Mouse (Mus musculus) hindbrain, embryonic 11.5 days (tissue): ENCODE data around the gene Gcgr. TPM values are rescaled to one million over a fixed set of nuclear protein-coding genes. Genes with fewer than 3 reads are reported as not detected.

Experiments used
- ATAC-seq: fragments of 200-750 bp; cut with Nextera tagmentation; 2 replicates; pipeline ENCODE4 v1.8.0; 2017; ENCODE audit warnings: mild to moderate bottlenecking, moderate TSS enrichment, moderate library complexity; ENCODE audit not compliant: low FRiP score
- DNase-seq: peaks from one replicate; pipeline ENCODE4 v3.0.0-alpha.2; 2015; ENCODE audit warnings: low spot score
- H3K27ac ChIP-seq: fragments of 300-500 bp; sonication (generic); 2 replicates; pipeline ENCODE4 v1.5.1; 2014; ENCODE audit warnings: mild to moderate bottlenecking, low read depth, low read length
- H3K27me3 ChIP-seq: fragments of 300-500 bp; sonication (generic); 2 replicates; pipeline ENCODE4 v1.6.1; 2014; ENCODE audit warnings: mild to moderate bottlenecking, low read length, moderate library complexity, mixed read lengths; ENCODE audit not compliant: control insufficient read depth, insufficient read depth
- H3K36me3 ChIP-seq: fragments of 300-500 bp; sonication (generic); 2 replicates; pipeline ENCODE4 v1.6.1; 2014; ENCODE audit warnings: mild to moderate bottlenecking, low read length, moderate library complexity, mixed read lengths; ENCODE audit not compliant: control insufficient read depth, insufficient read depth
- H3K4me1 ChIP-seq: fragments of 300-500 bp; sonication (generic); replicated peaks from 2 replicates; pipeline ENCODE4 v1.6.1; 2014; ENCODE audit warnings: low read length, mixed read lengths; ENCODE audit not compliant: control insufficient read depth, insufficient read depth
- H3K4me2 ChIP-seq: fragments of 300-500 bp; sonication (generic); replicated peaks from 2 replicates; pipeline ENCODE4 v1.6.1; 2014; ENCODE audit warnings: mild to moderate bottlenecking, low read depth, low read length
- H3K4me3 ChIP-seq: fragments of 300-500 bp; sonication (generic); 2 replicates; pipeline ENCODE4 v1.5.1; 2014; ENCODE audit warnings: low read depth, low read length
- H3K9ac ChIP-seq: fragments of 300-500 bp; sonication (generic); 2 replicates; pipeline ENCODE4 v1.6.1; 2014; ENCODE audit warnings: low read depth, low read length
- H3K9me3 ChIP-seq: fragments of 300-500 bp; sonication (generic); 2 replicates; pipeline ENCODE4 v1.6.1; 2016; ENCODE audit warnings: low read length; ENCODE audit not compliant: control insufficient read depth
- WGBS: fragments of 180-500 bp; shearing (Covaris S2); extraction: QIAGEN DNeasy Blood & Tissue Kit; methylation state at CpG from one replicate; pipeline ENCODE4 v1.1.7; 2014; 5-methylcytosine and 5-hydroxymethylcytosine counted together
- polyA plus RNA-seq: library from polyadenylated mRNA; unstranded; fragments of >200 nt; fragmentation: Nextera tagmentation; extraction: Ambion mirVana; gene quantifications from 2 replicates; pipeline ENCODE4 v1.2.1, GENCODE M21; 2014

The Gcgr gene
- polyA plus RNA-seq, 1 experiment from 2014 or later = 0.56 TPM

GRCm38 (mm10) chr11:120491317-120492023, 39.0 kb upstream of the Gcgr start, which contains the start of gene Slc25a10:
Slc25a10 (plus strand) TSS chr11:120491840.
- H3K27ac ChIP-seq = peak within 1 kb of the TSS; percentile 60
- DNase-seq (peak; percentile 94), ATAC-seq (peak; percentile 90)
- H3K9me3 ChIP-seq = no peaks in the 10 kb centered on the region
- under 1% methylated on average over 35 of the region's 35 CpGs for WGBS
- H3K36me3 ChIP-seq = peaks cover 4% of the 10 kb centered on the region; the same call in 1 of the 2 replicates
- H3K27me3 ChIP-seq = no peaks in the 10 kb centered on the region
- H3K9ac ChIP-seq = peak within 1 kb of the TSS; percentile 68
- peaks cover 9% of the 10 kb centered on the region for H3K4me1 ChIP-seq
- peak within 1 kb of the TSS; percentile 64 for H3K4me3 ChIP-seq
- H3K4me2 ChIP-seq = peak within 1 kb of the TSS; percentile 96

DNA sequence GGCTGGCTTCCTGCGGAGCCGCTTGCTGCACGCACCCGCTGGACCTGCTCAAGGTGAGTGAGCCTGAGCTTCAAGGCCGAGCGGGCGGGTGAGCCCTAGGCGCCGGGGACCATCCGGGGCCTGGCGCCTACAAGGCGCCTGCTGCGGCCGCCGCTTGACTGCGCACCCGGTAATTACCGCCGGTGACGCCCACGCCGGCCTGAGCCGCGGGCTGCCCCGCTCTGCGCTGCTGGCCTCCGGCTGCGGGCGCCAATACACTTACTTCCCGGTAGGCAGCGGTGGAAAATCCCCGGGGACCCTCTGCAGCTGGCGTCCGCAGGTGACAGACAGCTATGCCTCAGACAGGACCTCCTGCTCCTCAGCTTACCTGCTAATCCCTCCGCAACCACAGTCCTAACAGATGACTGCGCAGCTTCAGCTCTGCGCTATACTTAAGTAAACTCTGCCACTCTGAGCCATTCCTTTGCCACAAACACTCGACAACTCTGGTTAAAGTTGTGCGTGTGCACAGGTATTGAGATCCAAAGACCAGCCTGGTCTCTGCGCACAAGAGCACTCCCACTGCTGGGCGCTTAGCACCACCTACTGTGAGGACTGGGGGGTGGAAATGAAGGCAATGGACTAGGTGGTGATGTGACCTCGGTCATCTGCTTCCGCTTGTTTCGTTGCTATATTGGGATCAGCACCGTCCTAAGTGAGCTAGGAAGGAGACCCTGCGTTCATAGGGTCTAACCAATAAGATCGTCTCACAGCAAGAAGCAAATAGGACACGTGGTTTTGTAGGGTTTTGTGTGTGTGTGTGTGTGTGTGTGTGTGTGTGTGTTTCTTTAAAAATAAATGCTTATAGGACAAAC, 38.2 kb upstream of the Gcgr start:
- peak overlapping the region; percentile 64 for H3K4me3 ChIP-seq
- peak overlapping the region; percentile 68 for H3K9ac ChIP-seq
- H3K27ac ChIP-seq = peak overlapping the region; percentile 40
- peaks cover 9% of the 10 kb centered on the region for H3K4me1 ChIP-seq
- H3K36me3 ChIP-seq = peaks cover 4% of the 10 kb centered on the region; the same call in 1 of the 2 replicates
- no peaks in the 10 kb centered on the region for H3K27me3 ChIP-seq
- DNase-seq (peak; percentile 55), ATAC-seq (peak; percentile 41)
- under 1% methylated on average over 48 of the region's 48 CpGs for WGBS
- no peaks in the 10 kb centered on the region for H3K9me3 ChIP-seq
- H3K4me2 ChIP-seq = peak overlapping the region; percentile 96

GRCm38 (mm10) chr11:120492878-120493203, 37.7 kb upstream of the Gcgr start:
- peak overlapping the region; percentile 64 for H3K4me3 ChIP-seq
- H3K27ac ChIP-seq = 0 out of 2 replicates have a peak overlapping the region, but pooled peaks have one; percentile 40
- H3K4me1 ChIP-seq = peaks cover 9% of the 10 kb centered on the region
- H3K36me3 ChIP-seq = peaks cover 8% of the 10 kb centered on the region; the same call in 1 of the 2 replicates
- H3K9ac ChIP-seq = peak overlapping the region; percentile 68; the same call in 1 of the 2 replicates
- no peaks in the 10 kb centered on the region for H3K9me3 ChIP-seq
- DNase-seq (no peak), ATAC-seq (no peak)
- peak overlapping the region; percentile 96 for H3K4me2 ChIP-seq
- WGBS = 29% methylated on average over 3 of the region's 3 CpGs
- no peaks in the 10 kb centered on the region for H3K27me3 ChIP-seq

DNA sequence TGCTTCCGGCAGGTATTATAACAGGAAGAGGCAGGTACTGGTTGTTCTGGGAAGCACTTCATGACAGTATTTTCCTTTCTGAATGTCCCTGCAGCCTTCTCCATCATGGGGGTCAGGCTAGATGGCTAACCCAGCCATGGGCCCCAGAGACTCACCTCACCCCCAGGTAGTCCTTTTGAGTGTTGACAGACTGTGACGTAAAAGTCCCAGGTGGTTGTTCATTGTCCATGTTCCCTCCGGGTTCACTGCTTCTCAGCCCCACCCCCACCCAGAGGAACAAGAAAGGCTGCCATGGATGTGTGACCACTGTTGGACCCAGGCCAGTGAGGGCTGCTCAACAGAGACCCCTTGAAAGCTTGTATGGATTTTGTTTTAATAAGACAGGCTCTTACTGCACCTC, 37.1 kb upstream of the Gcgr start:
- no peak overlapping the region for H3K27ac ChIP-seq
- no peaks in the 10 kb centered on the region for H3K27me3 ChIP-seq
- peak overlapping the region; percentile 68; the same call in 1 of the 2 replicates for H3K9ac ChIP-seq
- H3K9me3 ChIP-seq = no peaks in the 10 kb centered on the region
- WGBS = 61% methylated on average over 3 of the region's 3 CpGs
- ATAC-seq (no peak), DNase-seq (no peak)
- peaks cover 8% of the 10 kb centered on the region; the same call in 1 of the 2 replicates for H3K36me3 ChIP-seq
- 0 out of 2 replicates have a peak overlapping the region, but pooled peaks have one; percentile 64 for H3K4me3 ChIP-seq
- peaks cover 9% of the 10 kb centered on the region for H3K4me1 ChIP-seq
- peak overlapping the region; percentile 96 for H3K4me2 ChIP-seq

- DNase-seq = no peak
- no peak overlapping the region for H3K27ac ChIP-seq
- ATAC-seq = no peak
- H3K27me3 ChIP-seq = no peaks in the 10 kb centered on the region
- H3K4me3 ChIP-seq = 0 out of 2 replicates have a peak overlapping the region, but pooled peaks have one; percentile 2
- H3K36me3 ChIP-seq = peaks cover 8% of the 10 kb centered on the region; the same call in 1 of the 2 replicates
- H3K9me3 ChIP-seq = no peaks in the 10 kb centered on the region
- no peak overlapping the region for H3K9ac ChIP-seq
- peaks cover 9% of the 10 kb centered on the region for H3K4me1 ChIP-seq
- WGBS = 91% methylated on average over 3 of the region's 3 CpGs
- H3K4me2 ChIP-seq = no peak overlapping the region
These were observed 36.6 kb upstream of the Gcgr start for GRCm38 (mm10) chr11:120493911-120494310.

DNA sequence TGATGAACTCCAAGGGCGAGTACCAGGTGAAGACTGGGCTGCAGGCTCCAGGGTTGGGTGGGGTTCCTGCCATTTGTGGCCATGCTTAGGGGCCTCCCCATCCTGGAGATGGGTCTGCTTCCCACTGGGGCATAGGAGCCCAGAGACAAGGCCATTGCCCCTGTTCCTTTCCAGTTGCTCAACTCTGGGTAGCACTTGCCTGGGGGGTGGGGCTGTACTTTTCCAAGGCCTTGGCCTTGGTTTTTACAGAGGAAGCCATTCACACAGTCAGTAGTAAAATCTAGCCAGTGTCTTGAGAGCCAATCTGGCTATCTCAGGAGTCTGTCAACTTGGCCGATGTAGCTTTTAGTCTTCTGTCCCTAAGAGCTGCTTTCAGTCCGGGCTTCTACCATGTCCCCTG, 33.1 kb upstream of the Gcgr start:
- no peak for ATAC-seq
- no peaks in the 10 kb centered on the region for H3K9me3 ChIP-seq
- H3K4me1 ChIP-seq = 0 out of 2 replicates have a peak, but pooled peaks cover under 1% of the 10 kb centered on the region
- H3K27ac ChIP-seq = no peak overlapping the region
- H3K27me3 ChIP-seq = no peaks in the 10 kb centered on the region
- peaks cover 8% of the 10 kb centered on the region; the same call in 1 of the 2 replicates for H3K36me3 ChIP-seq
- 93% methylated on average over 3 of the region's 3 CpGs for WGBS
- no peak overlapping the region for H3K9ac ChIP-seq
- no peak overlapping the region for H3K4me2 ChIP-seq
- no peak for DNase-seq
- no peak overlapping the region for H3K4me3 ChIP-seq

GRCm38 (mm10) chr11:120498226-120498625, 32.3 kb upstream of the Gcgr start:
- 92% methylated on average over 12 of the region's 12 CpGs for WGBS
- Histone ChIP-seq H3K4me2 (no peak overlapping the region), H3K4me3 (no peak overlapping the region), H3K4me1 (no peaks in the 10 kb centered on the region), H3K9me3 (no peaks in the 10 kb centered on the region), H3K27me3 (no peaks in the 10 kb centered on the region), H3K27ac (no peak overlapping the region), H3K9ac (no peak overlapping the region), H3K36me3 (peaks cover 8% of the 10 kb centered on the region; the same call in 1 of the 2 replicates)
- ATAC-seq = no peak
- DNase-seq = no peak

GRCm38 (mm10) chr11:120498891-120499290, 31.6 kb upstream of the Gcgr start:
- ATAC-seq (no peak), DNase-seq (no peak)
- Histone ChIP-seq H3K4me2 (no peak overlapping the region), H3K9ac (no peak overlapping the region), H3K36me3 (peaks cover 8% of the 10 kb centered on the region; the same call in 1 of the 2 replicates), H3K27me3 (no peaks in the 10 kb centered on the region), H3K9me3 (no peaks in the 10 kb centered on the region), H3K27ac (no peak overlapping the region), H3K4me1 (no peaks in the 10 kb centered on the region), H3K4me3 (no peak overlapping the region)
- WGBS = 90% methylated on average over 5 of the region's 5 CpGs
